Mouse (Mus musculus) spleen, postnatal 14 days (tissue): ENCODE measurements around the gene Pxk.

Experiments
- DNase-seq, 2 experiments: peaks; one replicate each; pipeline ENCODE4 v3.0.0; 2021 to 2022; ENCODE audit warnings: low spot score in 2 of 2

Gene Pxk

GRCm38 (mm10) chr14:8206179-8206910 is 108.3 kb downstream of the Pxk start:
- no peak for DNase-seq

GRCm38 (mm10) chr14:8207105-8207504 is 109.1 kb downstream of the Pxk start:
- no peak for DNase-seq

DNA sequence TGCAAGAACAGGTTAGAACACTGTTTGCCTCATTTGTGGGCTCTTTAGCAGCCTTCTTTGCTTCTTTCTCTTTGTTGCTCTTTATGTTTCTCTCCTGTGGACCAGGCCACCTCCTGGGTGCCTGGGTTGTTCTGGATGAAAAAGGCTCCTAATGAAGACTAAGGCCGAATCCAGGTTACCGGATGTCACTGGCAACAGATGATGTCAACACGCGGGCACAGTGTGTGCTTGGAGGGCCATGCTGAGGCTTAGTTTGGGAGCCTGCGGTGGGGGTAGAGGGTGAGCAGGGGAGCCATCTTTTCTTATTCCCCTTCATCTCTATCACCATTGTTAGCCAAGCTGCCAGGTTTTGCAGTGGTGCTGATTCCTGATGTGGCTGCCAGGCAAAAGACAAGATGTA is 109.5 kb downstream of the Pxk start:
- no peak for DNase-seq

- DNase-seq: no peak
Observed at GRCm38 (mm10) chr14:8208876-8209275, 110.9 kb downstream of the Pxk start.

GRCm38 (mm10) chr14:8209896-8210295 is 111.9 kb downstream of the Pxk start:
- DNase-seq: no peak

DNA sequence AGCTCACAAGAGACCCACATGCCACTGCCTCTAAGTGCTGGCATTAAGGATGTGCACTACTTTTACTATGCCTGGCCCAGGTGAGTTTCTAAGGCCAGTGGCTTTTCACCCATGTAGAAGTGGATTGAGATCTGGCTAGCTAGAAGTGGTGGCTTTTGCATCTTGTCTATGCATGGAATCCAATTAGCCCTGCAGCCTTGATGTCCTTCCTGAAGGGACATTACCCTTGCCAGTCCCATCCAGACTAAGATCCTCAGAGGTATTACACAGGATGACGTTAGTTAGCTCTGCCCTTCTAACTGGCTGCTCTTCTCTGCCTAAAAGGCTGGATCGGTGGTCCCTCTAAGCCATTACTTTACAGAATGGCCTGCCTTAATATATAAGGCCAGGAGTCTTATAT is 115.0 kb downstream of the Pxk start:
- no peak for DNase-seq

- DNase-seq: peak; percentile 98
Observed at GRCm38 (mm10) chr14:8213803-8214224, 115.8 kb downstream of the Pxk start, which contains the start of gene Kctd6. Gene Kctd6, plus strand, starts transcription at chr14:8214140.
